Mouse (Mus musculus) intestine, postnatal 0 days (tissue): Measurements from ENCODE around the gene Pus10. TPM values are rescaled to one million over a fixed set of nuclear protein-coding genes. Genes with fewer than 3 reads are reported as not detected.

Experiments used
- ATAC-seq: fragments of 200-750 bp; cut with Nextera tagmentation; 2 replicates; pipeline ENCODE4 v1.8.0; 2017; ENCODE audit warnings: mild to moderate bottlenecking, moderate TSS enrichment, moderate library complexity
- H3K27ac ChIP-seq: fragments of 300-500 bp; sonication (generic); 2 replicates; pipeline ENCODE4 v1.5.1; 2014; ENCODE audit warnings: mild to moderate bottlenecking, low read depth, low read length, moderate library complexity
- H3K27me3 ChIP-seq: fragments of 300-500 bp; sonication (generic); replicated peaks from 2 replicates; pipeline ENCODE4 v1.6.1; 2014; ENCODE audit warnings: low read length, mixed read lengths; ENCODE audit not compliant: control insufficient read depth, insufficient read depth
- H3K36me3 ChIP-seq: fragments of 300-500 bp; sonication (generic); 2 replicates; pipeline ENCODE4 v1.6.1; 2014; ENCODE audit warnings: mild to moderate bottlenecking, moderate library complexity; ENCODE audit not compliant: control insufficient read depth, insufficient read depth
- H3K4me1 ChIP-seq: fragments of 300-500 bp; sonication (generic); replicated peaks from 2 replicates; pipeline ENCODE4 v1.6.1; 2014; ENCODE audit warnings: antibody characterized with exemption, low read length, mixed read lengths; ENCODE audit not compliant: control insufficient read depth, insufficient read depth
- H3K4me2 ChIP-seq: fragments of 300-500 bp; sonication (generic); replicated peaks from 2 replicates; pipeline ENCODE4 v1.6.1; 2014; ENCODE audit warnings: low read depth, mild to moderate bottlenecking, moderate library complexity
- H3K4me3 ChIP-seq: fragments of 300-500 bp; sonication (generic); 2 replicates; pipeline ENCODE4 v1.5.1; 2014; ENCODE audit warnings: low read depth, low read length
- H3K9ac ChIP-seq: fragments of 300-500 bp; sonication (generic); 2 replicates; pipeline ENCODE4 v1.6.1; 2014; ENCODE audit warnings: mild to moderate bottlenecking, low read depth, low read length
- H3K9me3 ChIP-seq: fragments of 300-500 bp; sonication (generic); 2 replicates; pipeline ENCODE4 v1.6.1; 2016; ENCODE audit warnings: mixed run types; ENCODE audit not compliant: control insufficient read depth
- CTCF ChIP-seq: sonication (generic); IDR thresholded peaks from 2 replicates; pipeline ENCODE4 v1.5.1; 2016; ENCODE audit warnings: low read depth, mild to moderate bottlenecking, control low read depth, antibody characterized with exemption, moderate library complexity
- WGBS: fragments of 180-500 bp; shearing (Covaris S2); extraction: QIAGEN DNeasy Blood & Tissue Kit; methylation state at CpG from one replicate; pipeline ENCODE4 v1.1.7; 2014; 5-methylcytosine and 5-hydroxymethylcytosine counted together
- polyA plus RNA-seq: library from polyadenylated mRNA; unstranded; fragments of >200 nt; fragmentation: Nextera tagmentation; extraction: Ambion mirVana; gene quantifications from 2 replicates; pipeline ENCODE4 v1.2.1, GENCODE M21; 2015

The Pus10 gene
- polyA plus RNA-seq, 1 experiment from 2014 or later: 9.0 TPM

DNA sequence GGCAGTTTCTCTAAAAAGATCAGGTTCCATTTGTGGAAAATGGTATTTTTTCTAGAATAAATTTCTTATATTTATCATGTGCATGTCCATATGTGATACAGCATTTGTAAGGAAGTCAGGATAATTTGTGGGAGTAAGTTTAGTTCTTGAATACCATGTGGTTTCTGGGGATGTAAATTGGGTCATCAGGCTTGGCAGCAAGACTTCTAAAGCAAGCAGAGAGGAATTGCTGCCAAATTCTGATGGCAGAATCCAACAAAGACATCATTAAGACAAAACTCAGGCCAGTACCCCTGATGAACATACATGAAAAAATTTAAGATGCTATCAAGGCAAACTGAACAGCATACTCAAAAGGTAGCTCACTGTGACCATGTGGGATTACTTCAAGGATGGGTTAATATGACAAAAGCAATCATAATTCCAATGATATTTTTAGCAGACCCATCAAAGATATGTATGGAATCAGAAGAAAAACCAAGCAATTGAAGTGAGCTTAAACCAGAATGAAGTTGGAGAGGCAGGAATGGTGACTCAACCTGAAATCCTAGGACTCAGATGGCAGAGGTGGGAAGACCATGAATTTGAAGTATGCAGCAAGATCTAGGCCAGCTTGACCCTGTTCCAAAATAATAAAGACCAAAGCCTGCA, 70.5 kb downstream of the Pus10 start:
- Histone ChIP-seq H3K4me1 (no peaks in the 10 kb centered on the region), H3K36me3 (no peaks in the 10 kb centered on the region; the same call in 1 of the 2 replicates), H3K4me2 (no peak overlapping the region), H3K4me3 (no peak overlapping the region), H3K27ac (no peak overlapping the region), H3K27me3 (no peaks in the 10 kb centered on the region), H3K9ac (no peak overlapping the region), H3K9me3 (no peaks in the 10 kb centered on the region)
- no peak for ATAC-seq
- TF ChIP-seq CTCF: no peak

DNA sequence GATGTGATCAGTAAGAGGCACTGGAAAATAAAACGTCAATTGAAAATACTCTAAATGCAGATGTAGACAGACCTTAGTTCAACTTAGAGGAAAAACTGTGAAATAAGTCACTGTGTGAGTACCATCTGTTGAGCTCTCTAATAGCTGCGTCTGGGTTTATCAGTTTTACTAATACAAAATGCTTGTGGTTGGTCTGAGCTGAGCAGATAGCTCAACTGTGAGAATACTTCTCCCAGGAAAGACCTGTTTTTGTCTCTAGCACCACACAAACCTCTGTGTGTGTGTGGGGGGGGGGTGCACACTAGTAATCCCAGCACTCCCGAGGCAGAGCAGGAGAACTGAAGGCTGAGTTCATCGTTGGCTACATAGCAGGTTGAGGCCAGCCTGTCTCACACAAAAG, 75.4 kb downstream of the Pus10 start:
- 74% methylated on average over 4 of the region's 4 CpGs for WGBS
- no peak for TF ChIP-seq CTCF
- no peak for ATAC-seq

GRCm38 (mm10) chr11:23741386-23741785, 75.9 kb downstream of the Pus10 start:
- Histone ChIP-seq H3K9me3 (no peaks in the 10 kb centered on the region), H3K4me3 (no peak overlapping the region), H3K4me1 (no peaks in the 10 kb centered on the region), H3K9ac (no peak overlapping the region), H3K4me2 (no peak overlapping the region), H3K36me3 (peaks cover 9% of the 10 kb centered on the region), H3K27ac (no peak overlapping the region), H3K27me3 (no peaks in the 10 kb centered on the region)
- ATAC-seq: no peak
- no peak for TF ChIP-seq CTCF
- WGBS: 92% methylated on average over 7 of the region's 7 CpGs

More for the DNA sequence above, 75.4 kb downstream of the Pus10 start:
- Histone ChIP-seq H3K27ac (no peak overlapping the region), H3K4me2 (no peak overlapping the region), H3K4me3 (no peak overlapping the region), H3K9ac (no peak overlapping the region), H3K27me3 (no peaks in the 10 kb centered on the region), H3K36me3 (peaks cover 9% of the 10 kb centered on the region), H3K9me3 (no peaks in the 10 kb centered on the region), H3K4me1 (no peaks in the 10 kb centered on the region)

DNA sequence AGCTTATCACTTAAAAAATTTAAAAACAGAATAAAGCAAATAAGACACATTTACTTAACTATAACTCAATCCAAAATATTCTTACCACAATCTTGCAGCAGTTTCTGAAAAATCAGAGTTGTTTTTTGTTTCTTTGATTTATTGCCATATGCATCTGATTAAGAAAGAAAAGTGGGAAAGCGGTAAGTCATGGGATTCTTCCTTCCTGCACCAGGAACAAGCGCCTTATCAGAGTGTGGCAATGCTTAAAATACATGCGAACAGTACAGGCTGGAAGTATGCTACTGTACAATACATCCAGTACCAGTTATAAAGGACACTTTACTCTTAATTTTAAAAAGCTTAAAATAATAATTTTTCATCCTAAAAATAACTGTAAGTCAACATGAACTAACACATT, 78.9 kb downstream of the Pus10 start:
- WGBS: 93% methylated on average over 3 of the region's 3 CpGs

GRCm38 (mm10) chr11:23746102-23746501, 80.6 kb downstream of the Pus10 start:
- no peak overlapping the region for H3K27ac ChIP-seq
- H3K27me3 ChIP-seq: no peaks in the 10 kb centered on the region
- H3K4me3 ChIP-seq: no peak overlapping the region

More for the DNA sequence above, 78.9 kb downstream of the Pus10 start:
- no peak for ATAC-seq
- no peaks in the 10 kb centered on the region for H3K27me3 ChIP-seq
- H3K9me3 ChIP-seq: no peaks in the 10 kb centered on the region
- H3K27ac ChIP-seq: no peak overlapping the region
- H3K4me2 ChIP-seq: no peak overlapping the region
- TF ChIP-seq CTCF: no peak
- H3K4me3 ChIP-seq: no peak overlapping the region
- H3K9ac ChIP-seq: no peak overlapping the region
- no peaks in the 10 kb centered on the region for H3K4me1 ChIP-seq
- H3K36me3 ChIP-seq: peaks cover 9% of the 10 kb centered on the region

DNA sequence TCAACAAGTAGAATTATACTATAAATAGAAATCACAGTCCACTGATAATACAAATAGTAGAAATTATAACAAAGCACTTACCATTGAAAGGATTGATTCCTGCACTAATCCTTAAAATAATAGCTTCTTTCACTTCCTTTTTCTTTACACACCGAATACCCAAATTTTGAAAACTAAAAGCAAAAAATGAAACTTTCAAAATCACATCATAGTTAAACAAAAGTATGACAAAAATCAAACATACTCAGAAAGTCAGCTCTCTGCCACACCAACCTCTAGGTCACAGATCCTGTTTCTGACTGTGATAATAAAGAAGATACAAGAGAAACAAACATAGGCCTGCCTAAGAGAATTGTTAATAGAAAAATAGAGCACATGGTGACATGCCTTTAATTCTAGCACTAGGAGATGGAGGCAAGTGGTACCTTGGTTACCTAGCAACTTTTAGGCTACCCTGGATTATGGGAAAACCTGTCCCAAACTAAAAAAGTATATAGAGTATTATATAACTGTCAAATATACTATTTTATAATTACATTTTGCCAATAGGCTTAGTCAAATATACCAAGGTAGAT, 87.7 kb downstream of the Pus10 start:
- no peak for ATAC-seq
- H3K4me3 ChIP-seq: no peak overlapping the region
- no peak overlapping the region for H3K4me2 ChIP-seq
- no peak overlapping the region for H3K27ac ChIP-seq
- H3K9ac ChIP-seq: no peak overlapping the region
- no peaks in the 10 kb centered on the region for H3K4me1 ChIP-seq
- no peaks in the 10 kb centered on the region for H3K36me3 ChIP-seq
- no peak for TF ChIP-seq CTCF
- no peaks in the 10 kb centered on the region for H3K9me3 ChIP-seq
- H3K27me3 ChIP-seq: no peaks in the 10 kb centered on the region
- WGBS: 75% methylated on average over 1 of the region's 1 CpGs

More at GRCm38 (mm10) chr11:23746102-23746501, 80.6 kb downstream of the Pus10 start:
- Histone ChIP-seq H3K9me3 (no peaks in the 10 kb centered on the region), H3K4me1 (no peaks in the 10 kb centered on the region), H3K4me2 (no peak overlapping the region), H3K9ac (no peak overlapping the region), H3K36me3 (peaks cover 8% of the 10 kb centered on the region; the same call in 1 of the 2 replicates)
- ATAC-seq: no peak
- TF ChIP-seq CTCF: no peak
- 63% methylated on average over 4 of the region's 4 CpGs for WGBS

DNA sequence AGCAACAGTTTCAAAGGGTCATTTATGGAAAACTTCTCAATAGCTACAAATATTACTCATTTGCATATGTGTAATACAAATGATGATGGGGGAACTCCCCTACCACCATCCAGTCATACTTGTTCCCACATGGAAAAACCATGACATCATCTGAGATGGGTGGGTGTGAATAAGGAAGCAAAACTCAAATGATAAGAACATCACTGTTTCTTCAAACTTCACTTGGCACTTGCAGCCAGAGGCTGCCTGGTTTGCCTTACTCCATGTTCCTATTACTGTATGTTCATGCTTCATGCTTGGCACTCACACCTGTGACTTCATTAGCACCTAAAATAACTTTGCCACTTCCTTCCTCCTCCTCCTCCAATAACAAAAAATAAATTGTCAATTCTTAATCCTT, 88.9 kb downstream of the Pus10 start:
- Histone ChIP-seq H3K9ac (no peak overlapping the region), H3K4me2 (no peak overlapping the region), H3K27ac (no peak overlapping the region), H3K9me3 (no peaks in the 10 kb centered on the region), H3K4me1 (no peaks in the 10 kb centered on the region), H3K27me3 (no peaks in the 10 kb centered on the region), H3K36me3 (no peaks in the 10 kb centered on the region), H3K4me3 (no peak overlapping the region)
- ATAC-seq: no peak
- no peak for TF ChIP-seq CTCF
